Mouse (Mus musculus): ENCODE measurements around the gene Kansl3. TPM values are rescaled to one million over a fixed set of nuclear protein-coding genes. Genes with fewer than 3 reads are reported as not detected.

The Kansl3 gene
- total RNA-seq, 1 experiment from 2014 or later: 67.0 TPM

DNA sequence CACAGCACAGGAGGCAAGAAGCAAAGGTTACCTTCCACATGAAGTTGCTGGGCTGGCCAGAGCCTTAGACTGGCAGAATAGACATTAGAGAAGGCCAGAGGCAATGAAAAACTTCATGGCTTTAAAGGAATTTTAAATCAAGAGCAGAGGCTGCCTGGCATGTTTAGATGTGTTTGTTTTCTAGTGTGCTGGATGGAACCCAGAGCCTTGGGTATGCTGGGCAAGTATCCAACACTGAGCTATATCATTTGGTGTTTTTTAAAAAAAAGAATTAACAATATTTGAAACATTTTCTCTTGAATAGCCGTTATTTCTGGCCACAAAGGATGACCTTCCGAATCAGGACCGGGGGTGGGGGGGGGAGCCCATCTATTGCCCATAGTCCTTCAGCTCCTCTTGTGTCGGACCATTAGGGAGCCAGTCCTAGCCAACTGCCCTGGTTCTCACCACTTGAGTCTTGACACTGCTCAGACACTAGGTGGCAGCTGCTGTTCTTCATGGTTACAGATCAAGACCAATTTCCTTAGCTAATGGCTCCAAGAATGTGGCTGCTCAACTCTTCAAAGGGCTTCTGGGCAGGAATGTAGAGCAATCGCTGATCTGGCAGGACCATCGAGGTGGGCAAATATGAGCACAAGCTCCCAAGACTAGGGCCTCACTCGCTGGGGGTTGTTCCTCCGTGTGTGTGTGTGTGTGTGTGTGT lies 45.1 kb downstream of the Kansl3 start:
- ATAC-seq (ENCODE audit: extremely low read depth, insufficient number of reproducible peaks, low FRiP score, poor library complexity, severe bottlenecking): no peak

DNA sequence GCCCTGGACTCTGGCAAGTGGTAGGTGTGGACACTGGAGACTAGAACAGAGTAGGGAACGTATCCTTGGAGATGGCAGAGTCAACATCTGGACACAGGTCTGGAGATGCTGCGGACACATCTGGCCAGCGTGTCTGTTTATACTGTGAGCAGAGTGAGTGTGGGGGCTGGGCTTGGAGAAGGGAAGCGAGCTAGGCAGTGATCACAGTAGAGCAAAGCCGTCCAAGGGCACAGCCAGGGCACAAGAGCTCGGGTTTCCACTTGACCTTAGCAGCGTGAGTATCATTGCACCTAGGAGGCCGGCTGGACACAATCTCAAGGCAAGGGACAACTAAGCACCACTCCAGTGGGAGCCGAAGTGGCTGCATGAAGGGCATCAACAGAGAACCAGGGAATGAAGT lies 45.9 kb downstream of the Kansl3 start:
- no peak for ATAC-seq (ENCODE audit: extremely low read depth, insufficient number of reproducible peaks, low FRiP score, poor library complexity, severe bottlenecking)

DNA sequence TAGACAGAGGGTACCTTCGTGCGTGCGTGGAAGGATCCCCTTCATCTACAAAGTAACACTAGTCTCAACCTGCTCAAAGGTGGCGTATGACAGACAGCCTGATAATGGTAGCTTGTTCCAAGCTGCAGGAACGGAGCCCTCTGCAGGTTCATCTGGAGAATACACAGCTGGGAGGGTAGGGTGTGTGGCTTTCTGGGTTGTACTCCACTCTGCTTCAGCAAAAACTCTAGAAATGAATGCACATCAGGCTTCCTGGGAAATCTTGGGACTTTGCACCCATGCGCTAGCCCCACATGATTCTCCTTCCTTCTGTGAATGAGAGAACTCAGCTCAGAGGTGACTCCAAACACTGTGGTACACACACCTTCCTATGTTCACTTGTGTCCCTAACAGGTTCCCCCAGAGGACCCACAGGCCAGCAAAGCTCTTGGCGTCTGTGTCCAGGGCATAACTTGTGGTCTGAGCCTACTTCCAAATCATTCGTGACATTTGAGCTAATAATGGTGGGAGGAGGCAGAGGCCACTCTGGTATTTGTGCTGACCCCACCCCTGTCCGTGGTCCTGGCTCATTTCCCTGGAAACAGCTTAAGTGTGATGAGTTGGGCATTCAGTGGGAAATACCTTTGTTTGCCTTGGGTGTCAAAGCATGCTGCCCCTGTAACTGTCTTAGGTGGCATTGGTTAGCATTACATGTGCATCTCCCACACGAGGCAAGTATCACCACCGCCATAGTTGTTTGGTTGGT lies 47.0 kb downstream of the Kansl3 start:
- no peak; the same call in 1 of the 2 replicates for ATAC-seq (ENCODE audit: extremely low read depth, insufficient number of reproducible peaks, low FRiP score, poor library complexity, severe bottlenecking)

DNA sequence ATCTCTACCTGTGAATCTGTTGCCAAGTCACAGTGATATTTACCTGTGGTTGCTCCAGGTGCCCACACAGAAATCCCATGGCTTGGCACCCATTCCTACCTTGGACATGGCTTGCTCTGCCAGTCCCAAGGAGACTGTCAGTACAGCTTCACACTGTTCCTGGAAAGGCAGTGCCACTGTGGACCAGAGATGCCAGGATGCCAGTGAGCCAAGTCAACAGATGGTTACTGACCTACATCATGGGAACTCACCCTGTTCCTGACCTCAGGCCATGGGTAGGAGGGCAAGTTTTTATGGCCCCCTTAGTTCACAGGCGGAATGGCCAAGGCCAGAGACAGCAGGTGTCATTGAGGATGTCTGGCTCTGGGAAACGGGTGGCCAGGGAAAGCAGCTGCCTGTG lies 47.8 kb downstream of the Kansl3 start:
- no peak for ATAC-seq (ENCODE audit: extremely low read depth, insufficient number of reproducible peaks, low FRiP score, poor library complexity, severe bottlenecking)

DNA sequence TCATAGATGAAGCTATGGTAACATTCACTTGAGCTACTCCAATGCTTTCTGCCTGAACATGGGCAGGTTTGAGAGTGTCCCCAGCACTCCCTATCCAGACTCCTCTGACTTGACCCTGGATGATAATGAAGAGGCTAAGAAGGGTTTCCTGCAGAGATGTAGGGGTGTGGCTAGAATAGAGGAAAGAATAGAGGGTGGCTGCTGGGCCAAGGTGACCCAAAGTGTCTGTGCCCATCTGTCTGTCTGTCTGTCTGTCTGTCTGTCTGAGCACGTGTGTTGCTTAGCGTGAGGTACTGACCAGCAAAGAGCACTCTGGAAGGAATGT lies 53.2 kb downstream of the Kansl3 start:
- ATAC-seq (ENCODE audit: extremely low read depth, insufficient number of reproducible peaks, low FRiP score, poor library complexity, severe bottlenecking): no peak

DNA sequence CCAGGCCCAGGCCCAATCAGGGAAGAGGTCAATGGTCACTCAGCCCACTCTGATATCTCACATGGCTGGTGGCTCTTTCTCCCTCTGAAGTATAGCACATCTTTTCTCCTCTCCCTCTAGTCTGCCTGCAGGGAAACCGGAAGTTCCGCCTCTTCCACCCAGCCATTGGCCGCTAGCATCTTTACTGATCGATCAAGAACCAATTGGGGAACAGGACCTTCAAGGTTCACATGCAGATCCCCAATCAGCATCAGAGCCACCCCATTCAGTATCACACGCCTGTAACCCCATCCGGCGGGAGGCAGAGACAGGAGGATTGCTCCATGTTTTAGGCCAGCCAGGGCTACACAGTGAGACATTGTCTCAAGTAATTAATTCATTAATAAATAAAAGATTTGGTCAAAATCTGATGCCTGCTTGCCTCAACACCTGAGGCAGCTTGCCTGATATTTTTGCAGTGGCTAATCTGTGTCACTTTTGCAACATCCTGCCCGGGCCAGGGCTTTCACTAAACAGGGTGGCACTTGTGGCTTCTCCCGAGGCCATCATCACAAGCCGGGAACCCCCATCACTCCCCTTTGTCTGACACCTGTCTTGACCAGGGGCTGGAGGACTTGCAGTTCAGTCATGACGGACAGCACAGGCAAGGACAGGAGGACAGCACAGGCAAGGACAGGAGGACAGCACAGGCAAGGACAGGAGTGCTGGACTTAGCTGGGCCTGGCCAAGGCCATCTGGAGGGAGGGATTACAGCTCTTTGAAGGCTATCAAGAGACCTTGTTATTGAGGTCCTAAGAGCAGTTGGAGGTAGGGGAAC lies 53.8 kb downstream of the Kansl3 start:
- ATAC-seq (ENCODE audit: extremely low read depth, insufficient number of reproducible peaks, low FRiP score, poor library complexity, severe bottlenecking): no peak

DNA sequence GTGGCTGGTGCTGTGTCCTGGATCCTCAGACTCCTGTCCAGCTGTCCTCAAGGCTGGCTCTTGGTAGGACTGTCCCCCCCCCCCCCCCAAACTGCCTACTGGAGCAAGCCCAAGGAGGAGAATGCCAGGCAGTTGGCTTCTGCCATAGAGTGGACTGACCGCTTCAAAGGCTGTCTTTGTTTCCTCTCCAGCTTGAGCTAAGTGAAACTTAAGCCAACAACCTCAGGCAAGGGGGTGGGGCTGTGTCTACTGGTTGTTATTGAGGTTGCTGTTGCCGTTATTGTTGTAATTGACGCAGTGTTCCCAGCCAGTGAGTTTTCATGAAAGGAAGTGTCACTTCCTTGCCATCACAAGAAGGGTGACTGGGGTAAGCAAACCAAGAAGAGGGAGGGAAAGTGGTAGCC lies 59.5 kb downstream of the Kansl3 start:
- peak; percentile 61 for ATAC-seq (ENCODE audit: extremely low read depth, insufficient number of reproducible peaks, low FRiP score, poor library complexity, severe bottlenecking)

DNA sequence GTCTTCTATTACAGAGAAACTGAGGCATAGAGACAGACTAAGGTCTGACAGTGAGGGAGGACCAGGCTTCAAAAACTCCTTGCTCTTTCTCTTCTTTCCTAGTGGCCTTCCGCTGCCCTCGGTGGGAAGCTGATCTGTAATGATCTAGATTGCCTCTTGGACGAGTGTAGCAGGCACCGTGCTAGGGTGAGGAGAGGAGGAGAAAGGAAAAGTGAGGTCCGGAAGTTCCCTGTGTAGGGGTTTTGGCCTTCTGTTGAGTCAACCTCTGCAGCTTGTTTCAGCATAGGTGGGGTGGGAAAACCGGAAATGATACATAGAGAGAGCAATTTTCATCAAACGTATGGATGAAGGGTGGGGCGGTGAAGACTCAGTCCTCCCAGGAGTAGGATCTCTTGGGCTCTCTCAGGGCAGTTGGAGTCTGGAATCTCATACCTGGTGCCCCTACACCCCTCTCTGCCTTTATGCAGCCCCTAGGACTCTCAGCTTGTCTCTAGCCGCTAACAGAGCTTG lies 60.0 kb downstream of the Kansl3 start:
- ATAC-seq (ENCODE audit: extremely low read depth, insufficient number of reproducible peaks, low FRiP score, poor library complexity, severe bottlenecking): no peak

DNA sequence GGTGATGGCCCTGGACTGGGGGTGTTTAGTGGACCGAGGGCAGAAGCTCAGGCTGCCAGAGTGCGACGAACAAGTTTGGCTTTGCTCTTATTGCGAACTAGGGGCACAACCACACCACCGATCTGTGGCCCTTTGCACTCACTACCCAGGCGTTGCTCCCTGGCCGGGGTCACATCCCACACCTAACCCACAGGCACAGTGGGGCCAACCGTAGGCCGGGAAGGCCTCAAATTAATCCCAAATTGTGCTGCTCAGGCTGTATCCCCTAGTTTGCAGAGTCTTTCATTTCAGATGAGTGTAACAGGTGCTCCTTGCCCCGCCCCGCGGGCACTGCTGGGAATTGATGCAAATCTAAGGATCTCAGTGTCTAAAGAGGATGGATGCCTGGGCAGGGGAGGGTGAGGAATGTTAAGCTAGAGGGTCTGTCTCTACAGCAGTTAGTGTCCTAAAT lies 60.5 kb downstream of the Kansl3 start:
- ATAC-seq (ENCODE audit: extremely low read depth, insufficient number of reproducible peaks, low FRiP score, poor library complexity, severe bottlenecking): no peak

DNA sequence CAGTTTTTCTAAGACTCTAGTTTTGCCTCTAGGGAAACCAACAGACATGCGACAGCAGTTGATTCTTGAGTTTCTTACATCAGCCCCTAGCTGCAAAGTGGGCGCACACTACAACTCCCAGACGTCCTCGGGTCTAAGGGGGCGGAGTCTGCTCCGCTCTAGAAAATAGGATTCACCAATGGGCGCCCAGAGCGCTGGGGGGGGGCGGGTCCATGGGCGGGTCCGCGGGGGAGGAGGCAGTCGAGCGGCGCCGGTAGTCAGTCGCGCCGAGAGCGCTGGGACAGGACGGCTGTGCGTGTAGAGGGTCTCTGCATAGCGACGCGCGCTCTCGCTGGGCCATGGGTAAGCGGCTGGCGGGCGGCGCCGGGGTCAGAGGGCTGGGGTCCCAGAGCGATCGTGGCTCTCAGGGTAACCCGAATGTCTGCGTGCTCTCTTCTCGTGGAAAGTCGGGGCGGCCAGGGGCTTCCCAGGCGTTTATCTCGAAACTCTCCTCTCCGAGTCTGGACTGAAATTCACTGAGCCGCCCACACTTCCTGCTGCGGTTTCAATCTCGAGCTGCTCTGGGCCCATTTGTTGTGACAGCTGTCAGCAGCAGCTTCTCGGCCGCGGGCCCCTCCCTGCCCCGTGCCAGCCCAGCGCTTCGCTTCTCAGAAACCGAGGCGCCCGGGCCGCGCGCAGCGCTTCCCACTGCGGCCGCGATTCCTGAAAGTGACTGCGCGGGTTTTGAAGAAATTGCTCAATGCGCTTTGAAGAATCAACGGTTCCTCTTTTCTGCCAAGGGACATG lies 61.3 kb downstream of the Kansl3 start, which contains the start of gene Arid5a:
TSS of gene Arid5a (plus strand) at position 239 of the 786 bp plus-strand sequence.
- ATAC-seq (ENCODE audit: extremely low read depth, insufficient number of reproducible peaks, low FRiP score, poor library complexity, severe bottlenecking): peak; percentile 67

DNA sequence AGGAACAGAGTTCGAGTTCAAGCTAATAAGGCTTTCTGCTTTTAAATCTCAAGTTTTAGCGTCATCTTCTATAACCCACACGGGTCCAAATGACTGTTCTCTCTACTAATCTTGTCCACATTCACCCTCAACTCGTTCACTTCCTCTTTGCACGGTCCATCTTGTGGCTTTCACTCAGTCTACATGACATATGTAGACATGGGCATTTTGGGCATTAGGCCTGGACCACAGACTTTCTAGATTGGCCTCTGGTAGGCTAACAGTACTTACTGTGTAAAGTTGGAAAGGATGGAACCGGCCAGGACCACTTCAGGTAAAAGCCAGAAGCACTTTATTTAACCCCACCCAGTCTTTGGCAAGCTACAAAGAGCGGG lies 61.9 kb downstream of the Kansl3 start:
- ATAC-seq (ENCODE audit: extremely low read depth, insufficient number of reproducible peaks, low FRiP score, poor library complexity, severe bottlenecking): no peak

DNA sequence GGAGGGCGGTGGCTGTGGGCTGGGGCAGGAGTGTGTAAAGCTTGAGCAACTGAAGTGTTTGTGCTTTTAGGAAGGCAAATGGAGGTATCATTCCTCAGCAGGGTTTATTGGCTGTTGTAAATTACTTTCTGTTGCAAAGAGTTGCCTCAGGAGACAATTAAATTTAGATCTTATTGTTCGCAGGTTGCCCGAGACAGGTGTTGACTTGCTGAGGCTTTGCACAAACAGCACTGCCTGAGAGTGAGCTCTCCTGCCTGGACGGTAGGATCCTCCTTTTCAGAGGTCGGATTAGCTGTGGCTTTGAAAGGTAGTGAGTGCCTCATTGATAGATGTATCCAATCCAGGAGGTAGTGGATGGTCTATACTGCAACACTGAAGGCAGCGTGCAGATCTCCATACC lies 62.9 kb downstream of the Kansl3 start:
- no peak for ATAC-seq (ENCODE audit: extremely low read depth, insufficient number of reproducible peaks, low FRiP score, poor library complexity, severe bottlenecking)

DNA sequence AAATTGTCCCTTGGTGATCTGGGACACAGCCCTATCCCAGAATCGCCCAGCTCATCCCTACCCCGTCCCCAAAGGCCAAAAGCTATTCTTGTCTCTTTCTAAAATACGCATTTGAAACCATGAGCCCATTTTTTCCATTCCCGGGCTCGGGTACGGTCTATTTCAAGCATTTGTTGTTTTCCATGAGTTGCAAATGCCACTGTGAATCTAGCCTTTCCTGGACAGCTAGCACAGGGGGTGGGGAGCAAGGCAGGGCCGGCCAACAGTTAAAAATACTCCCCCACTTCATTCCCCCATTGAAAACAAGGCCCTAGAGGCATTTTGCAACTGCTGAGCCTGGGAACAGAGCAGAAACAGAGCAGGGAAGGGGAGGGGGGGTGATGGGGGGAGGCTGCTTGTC lies 64.2 kb downstream of the Kansl3 start:
- ATAC-seq (ENCODE audit: extremely low read depth, insufficient number of reproducible peaks, low FRiP score, poor library complexity, severe bottlenecking): no peak

DNA sequence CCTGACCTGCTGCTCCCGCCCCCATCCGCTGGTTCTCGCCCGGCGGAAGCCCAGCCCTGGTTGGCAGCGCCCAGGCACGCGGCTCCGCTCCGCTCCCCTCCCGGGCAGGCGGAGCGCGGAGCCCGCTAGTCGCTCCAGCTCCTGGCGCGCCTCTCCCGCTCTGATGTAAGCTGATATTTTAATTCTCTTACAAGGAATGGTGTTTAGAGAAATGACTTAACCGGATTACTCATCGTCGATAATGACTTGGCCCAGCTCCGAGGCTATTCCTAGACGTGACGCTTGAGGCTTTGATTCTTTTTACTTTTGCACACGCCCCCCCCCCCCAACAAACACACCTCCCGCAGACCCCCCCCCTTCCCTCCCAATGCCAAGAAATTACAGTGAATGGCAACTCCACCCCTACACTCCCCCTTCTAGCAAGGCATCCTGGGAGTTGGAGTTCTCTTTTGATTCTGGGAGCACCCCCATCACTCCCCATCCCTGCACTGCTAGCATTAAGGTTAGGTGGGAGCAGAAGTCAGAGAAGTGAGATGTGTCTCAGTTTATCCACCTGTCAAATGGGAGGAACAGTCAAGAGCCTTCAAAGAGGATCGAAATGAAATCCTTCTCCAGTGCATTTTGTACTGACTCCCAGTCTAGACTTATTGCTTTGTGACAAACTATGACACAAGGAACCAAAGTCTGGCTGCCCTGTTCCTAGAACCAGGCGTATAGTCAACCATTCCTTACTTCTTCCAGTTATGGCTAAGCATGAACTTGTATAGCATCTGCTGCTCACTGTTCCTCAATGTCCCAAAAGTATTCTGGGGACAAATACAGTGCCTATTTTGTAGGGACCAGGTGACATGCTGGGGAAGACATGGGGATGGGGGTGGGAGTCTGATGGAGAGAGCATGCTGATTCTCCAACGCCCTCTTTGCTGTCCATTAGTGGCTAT lies 65.3 kb downstream of the Kansl3 start:
- ATAC-seq (ENCODE audit: extremely low read depth, insufficient number of reproducible peaks, low FRiP score, poor library complexity, severe bottlenecking): no peak

DNA sequence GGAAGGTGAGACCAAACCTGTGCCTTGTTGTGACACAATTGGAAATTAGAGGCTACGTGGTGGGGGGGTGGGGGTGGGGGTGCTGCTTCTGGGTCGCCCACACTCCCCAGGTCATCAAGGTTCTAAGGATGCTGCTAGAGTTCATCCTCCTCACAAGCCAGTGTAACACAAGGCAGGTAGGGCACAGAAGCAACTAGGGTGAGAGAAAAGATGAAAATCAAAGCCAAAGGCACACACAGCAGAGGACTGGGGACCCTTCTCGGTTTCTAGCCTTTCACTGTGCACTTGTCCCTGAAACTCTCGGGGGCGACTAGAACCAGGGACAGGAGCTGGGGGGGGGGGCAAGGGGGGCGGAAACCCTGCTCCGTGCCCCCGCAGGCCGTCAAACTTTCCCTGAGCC lies 66.0 kb downstream of the Kansl3 start:
- ATAC-seq (ENCODE audit: extremely low read depth, insufficient number of reproducible peaks, low FRiP score, poor library complexity, severe bottlenecking): no peak

DNA sequence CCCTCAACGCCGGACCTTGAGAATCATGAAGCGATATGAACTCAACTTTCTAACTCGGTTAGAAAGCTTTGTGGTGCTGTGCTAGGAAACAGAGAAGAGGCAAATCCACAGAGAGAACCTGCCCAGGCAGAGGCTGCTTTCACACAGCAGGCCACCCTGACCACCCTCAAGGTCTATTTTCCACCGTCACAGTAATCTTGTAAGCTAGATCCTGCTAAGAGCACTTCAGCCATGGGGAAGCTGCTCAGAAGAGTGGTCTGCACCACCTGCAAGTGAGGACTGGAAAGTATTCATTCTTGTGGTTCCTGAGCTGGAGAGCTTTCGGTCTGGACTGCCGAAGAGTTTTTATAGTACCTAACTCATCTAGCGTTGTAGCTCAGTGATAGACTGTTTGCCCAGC lies 66.7 kb downstream of the Kansl3 start:
- ATAC-seq (ENCODE audit: extremely low read depth, insufficient number of reproducible peaks, low FRiP score, poor library complexity, severe bottlenecking): no peak

DNA sequence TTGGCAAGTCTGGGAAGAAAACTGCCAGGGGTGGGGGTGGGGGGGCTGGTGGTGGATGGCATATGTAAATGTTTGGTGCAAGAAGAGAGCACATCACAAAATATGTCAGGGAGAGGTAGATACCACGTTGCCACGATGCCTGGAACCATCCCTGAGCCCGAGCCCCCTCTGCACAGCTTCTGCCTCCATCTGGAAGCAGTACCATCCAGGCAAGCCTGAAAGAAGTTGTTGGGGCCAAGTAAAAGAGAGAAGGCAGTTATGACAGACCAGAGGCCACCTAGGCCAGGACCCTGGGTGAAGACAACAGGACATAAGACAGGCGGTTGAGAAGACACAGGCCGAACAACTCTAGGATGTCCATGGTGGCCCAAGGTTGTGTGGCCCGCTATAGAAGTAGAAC lies 68.5 kb downstream of the Kansl3 start:
- ATAC-seq (ENCODE audit: extremely low read depth, insufficient number of reproducible peaks, low FRiP score, poor library complexity, severe bottlenecking): no peak

DNA sequence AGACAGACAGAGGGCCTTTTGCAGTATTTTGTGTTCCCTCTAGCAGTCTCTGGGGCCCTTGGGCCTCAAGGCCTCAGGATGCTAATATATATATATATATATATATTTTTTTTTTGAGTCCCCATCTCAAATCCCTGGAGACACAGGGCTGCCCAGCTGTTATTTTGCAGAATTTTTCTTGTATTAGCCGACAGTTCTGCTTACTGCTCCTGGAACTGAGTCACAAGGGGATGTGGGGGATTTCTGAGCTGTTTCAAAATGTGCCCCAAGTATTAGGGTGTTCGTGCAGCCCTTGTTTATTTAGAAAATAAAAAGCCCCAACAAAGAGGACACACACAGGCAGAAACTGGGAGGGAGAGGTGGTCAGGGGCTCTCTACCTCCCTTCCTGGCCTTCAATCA lies 69.3 kb downstream of the Kansl3 start:
- no peak for ATAC-seq (ENCODE audit: extremely low read depth, insufficient number of reproducible peaks, low FRiP score, poor library complexity, severe bottlenecking)

All from neutrophil, adult 5-6 weeks (primary cell).